Mouse (Mus musculus): ENCODE data around the gene Necab3.

DNA sequence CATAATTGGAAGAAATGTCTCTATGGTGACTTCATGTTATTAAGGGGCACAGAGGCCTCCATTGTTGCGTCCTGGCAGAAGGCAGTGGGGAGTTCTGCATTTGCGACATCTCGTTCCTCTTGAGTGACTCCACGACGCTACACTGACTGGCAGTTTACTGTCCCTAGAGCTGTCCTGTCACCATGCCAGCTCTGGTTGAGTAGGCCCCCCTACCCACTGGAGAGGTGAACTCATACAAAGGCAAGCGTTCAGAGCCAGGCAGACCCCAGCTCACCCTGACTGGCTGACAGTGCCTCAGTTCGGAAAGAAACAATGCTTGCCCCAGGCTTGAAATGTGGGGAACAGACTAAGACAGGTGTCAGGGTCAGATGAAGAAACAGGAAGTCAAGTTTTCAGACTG, 15.6 kb upstream of the Necab3 start:
- TF ChIP-seq GATA1 (IDR thresholded peaks at IDR 0.05; ENCODE audit: borderline replicate concordance, low read length) (no peak), FLI1 (IDR thresholded peaks at IDR 0.05; ENCODE audit: low read length) (no peak)
